Mouse (Mus musculus) midbrain, embryonic 15.5 days (tissue): ENCODE results near the gene Fcgr4. TPM values are rescaled to one million over a fixed set of nuclear protein-coding genes. Genes with fewer than 3 reads are reported as not detected.
"Not testable (repeated sequence)": the region's sequence is repeated elsewhere in the genome, so short reads cannot be mapped to it uniquely, and the experiment has no call there.

ENCODE experiments used
- ATAC-seq: fragments of 200-750 bp; cut with Nextera tagmentation; replicated peaks from 2 replicates; pipeline ENCODE4 v1.8.0; 2017; ENCODE audit warnings: moderate TSS enrichment
- H3K27ac ChIP-seq: fragments of 300-500 bp; sonication (generic); 2 replicates; pipeline ENCODE4 v1.5.1; 2015; ENCODE audit warnings: mild to moderate bottlenecking, inconsistent platforms
- H3K27me3 ChIP-seq: fragments of 300-500 bp; sonication (generic); replicated peaks from 2 replicates; pipeline ENCODE4 v1.6.1; 2015; ENCODE audit warnings: inconsistent platforms
- H3K36me3 ChIP-seq: fragments of 300-500 bp; sonication (generic); replicated peaks from 2 replicates; pipeline ENCODE4 v1.6.1; 2015; ENCODE audit warnings: inconsistent platforms
- H3K4me1 ChIP-seq: fragments of 300-500 bp; sonication (generic); 2 replicates; pipeline ENCODE4 v1.6.1; 2015; ENCODE audit warnings: inconsistent platforms
- H3K4me2 ChIP-seq: fragments of 300-500 bp; sonication (generic); 2 replicates; pipeline ENCODE4 v1.6.1; 2015; ENCODE audit warnings: inconsistent platforms, mild to moderate bottlenecking, moderate library complexity
- H3K4me3 ChIP-seq: fragments of 300-500 bp; sonication (generic); 2 replicates; pipeline ENCODE4 v1.5.1; 2015; ENCODE audit warnings: mild to moderate bottlenecking, inconsistent platforms
- H3K9ac ChIP-seq: fragments of 300-500 bp; sonication (generic); 2 replicates; pipeline ENCODE4 v1.6.1; 2015; ENCODE audit warnings: mild to moderate bottlenecking, inconsistent platforms
- H3K9me3 ChIP-seq: fragments of 300-500 bp; sonication (generic); 2 replicates; pipeline ENCODE4 v1.6.1; 2016; ENCODE audit warnings: inconsistent platforms
- WGBS: fragments of 180-500 bp; shearing (Covaris S2); methylation state at CpG from one replicate; pipeline ENCODE4 v1.1.7; 2015; ENCODE audit warnings: mixed read lengths; 5-methylcytosine and 5-hydroxymethylcytosine counted together
- polyA plus RNA-seq: library from polyadenylated mRNA; unstranded; fragments of >200 nt; fragmentation: Nextera tagmentation; extraction: Ambion mirVana; gene quantifications from 2 replicates; pipeline ENCODE4 v1.2.1, GENCODE M21; 2015

Fcgr4 gene
- polyA plus RNA-seq = 0.53 and 0.54 TPM in 2 replicates

- WGBS = 81% methylated on average over 2 of the region's 2 CpGs
- Histone ChIP-seq H3K4me1 (no peaks in the 10 kb centered on the region), H3K4me2 (no peak within 1 kb of the TSS), H3K9me3 (no peaks in the 10 kb centered on the region), H3K9ac (no peak within 1 kb of the TSS), H3K27ac (no peak within 1 kb of the TSS), H3K4me3 (no peak within 1 kb of the TSS), H3K36me3 (no peaks in the 10 kb centered on the region), H3K27me3 (no peaks in the 10 kb centered on the region)
- ATAC-seq = no peak
Observed at GRCm38 (mm10) chr1:171018737-171019136, at the start of gene Fcgr4. Gene Fcgr4 (plus strand): TSS chr1:171018920.

- Histone ChIP-seq H3K9me3 (no peaks in the 10 kb centered on the region), H3K27ac (no peak overlapping the region), H3K9ac (no peak overlapping the region), H3K4me1 (no peaks in the 10 kb centered on the region), H3K27me3 (no peaks in the 10 kb centered on the region), H3K36me3 (no peaks in the 10 kb centered on the region), H3K4me3 (no peak overlapping the region), H3K4me2 (no peak overlapping the region)
- ATAC-seq = no peak
- WGBS = 86% methylated on average over 6 of the region's 6 CpGs
Observed at GRCm38 (mm10) chr1:170972494-170972893, 46.2 kb upstream of the Fcgr4 start.

GRCm38 (mm10) chr1:170972936-170973335, 45.8 kb upstream of the Fcgr4 start:
- Histone ChIP-seq H3K4me3 (no peak overlapping the region), H3K4me1 (no peaks in the 10 kb centered on the region), H3K4me2 (no peak overlapping the region), H3K27me3 (no peaks in the 10 kb centered on the region), H3K36me3 (no peaks in the 10 kb centered on the region), H3K9me3 (no peaks in the 10 kb centered on the region), H3K27ac (no peak overlapping the region), H3K9ac (no peak overlapping the region)
- 85% methylated on average over 4 of the region's 4 CpGs for WGBS
- ATAC-seq = no peak

GRCm38 (mm10) chr1:170974171-170974570, 44.5 kb upstream of the Fcgr4 start:
- no peaks in the 10 kb centered on the region for H3K9me3 ChIP-seq
- H3K4me2 ChIP-seq = no peak overlapping the region
- H3K36me3 ChIP-seq = no peaks in the 10 kb centered on the region
- H3K4me3 ChIP-seq = no peak overlapping the region
- H3K27me3 ChIP-seq = no peaks in the 10 kb centered on the region
- 88% methylated on average over 8 of the region's 8 CpGs for WGBS
- no peaks in the 10 kb centered on the region for H3K4me1 ChIP-seq
- no peak overlapping the region for H3K9ac ChIP-seq
- no peak for ATAC-seq
- no peak overlapping the region for H3K27ac ChIP-seq

- Histone ChIP-seq H3K9me3 (no peaks in the 10 kb centered on the region), H3K9ac (no peak overlapping the region), H3K4me2 (no peak overlapping the region), H3K27ac (no peak overlapping the region), H3K36me3 (no peaks in the 10 kb centered on the region), H3K27me3 (no peaks in the 10 kb centered on the region), H3K4me1 (no peaks in the 10 kb centered on the region), H3K4me3 (no peak overlapping the region)
- ATAC-seq = no peak
- 89% methylated on average over 2 of the region's 2 CpGs for WGBS
Observed at GRCm38 (mm10) chr1:170974736-170975135, 44.0 kb upstream of the Fcgr4 start.

GRCm38 (mm10) chr1:170975350-170975749, 43.4 kb upstream of the Fcgr4 start:
- H3K27me3 ChIP-seq, H3K36me3 ChIP-seq, ATAC-seq, H3K9me3 ChIP-seq, H3K9ac ChIP-seq, H3K4me2 ChIP-seq, H3K4me3 ChIP-seq, H3K27ac ChIP-seq, H3K4me1 ChIP-seq: not testable (repeated sequence)
- WGBS = 84% methylated on average over 2 of the region's 2 CpGs

- no peak overlapping the region for H3K4me2 ChIP-seq
- no peak overlapping the region for H3K9ac ChIP-seq
- no peaks in the 10 kb centered on the region for H3K36me3 ChIP-seq
- no peaks in the 10 kb centered on the region for H3K27me3 ChIP-seq
- WGBS = 72% methylated on average over 7 of the region's 7 CpGs
- no peaks in the 10 kb centered on the region for H3K9me3 ChIP-seq
- H3K27ac ChIP-seq = no peak overlapping the region
- no peaks in the 10 kb centered on the region for H3K4me1 ChIP-seq
- ATAC-seq = no peak
- H3K4me3 ChIP-seq = no peak overlapping the region
Observed at GRCm38 (mm10) chr1:170975751-170976161, 43.0 kb upstream of the Fcgr4 start.

GRCm38 (mm10) chr1:170976447-170976846, 42.3 kb upstream of the Fcgr4 start, which contains the start of gene Fcgr2b:
Gene Fcgr2b (minus strand): TSS chr1:170976547.
- no peaks in the 10 kb centered on the region for H3K9me3 ChIP-seq
- H3K4me3 ChIP-seq = no peak within 1 kb of the TSS
- no peak for ATAC-seq
- no peak within 1 kb of the TSS for H3K27ac ChIP-seq
- no peaks in the 10 kb centered on the region for H3K36me3 ChIP-seq
- no peak within 1 kb of the TSS for H3K9ac ChIP-seq
- H3K4me2 ChIP-seq = no peak within 1 kb of the TSS
- H3K27me3 ChIP-seq = no peaks in the 10 kb centered on the region
- no peaks in the 10 kb centered on the region for H3K4me1 ChIP-seq
- 91% methylated on average over 5 of the region's 5 CpGs for WGBS

GRCm38 (mm10) chr1:170978601-170979000, 40.1 kb upstream of the Fcgr4 start:
- WGBS = 78% methylated on average over 4 of the region's 4 CpGs
- ATAC-seq = no peak
- no peaks in the 10 kb centered on the region for H3K4me1 ChIP-seq
- H3K27me3 ChIP-seq = no peaks in the 10 kb centered on the region
- H3K4me2 ChIP-seq = no peak overlapping the region
- H3K9me3 ChIP-seq = no peaks in the 10 kb centered on the region
- H3K9ac ChIP-seq = no peak overlapping the region
- H3K4me3 ChIP-seq = no peak overlapping the region
- no peaks in the 10 kb centered on the region for H3K36me3 ChIP-seq
- H3K27ac ChIP-seq = no peak overlapping the region

GRCm38 (mm10) chr1:170981679-170982078, 37.0 kb upstream of the Fcgr4 start:
- H3K9ac ChIP-seq, H3K4me3 ChIP-seq, H3K27me3 ChIP-seq, H3K4me2 ChIP-seq, H3K36me3 ChIP-seq, H3K9me3 ChIP-seq, H3K4me1 ChIP-seq, H3K27ac ChIP-seq, ATAC-seq: not testable (repeated sequence)
- WGBS = 77% methylated on average over 1 of the region's 1 CpGs

GRCm38 (mm10) chr1:170982301-170982700, 36.4 kb upstream of the Fcgr4 start:
- Histone ChIP-seq H3K27ac (no peak overlapping the region), H3K9ac (no peak overlapping the region), H3K36me3 (no peaks in the 10 kb centered on the region), H3K9me3 (no peaks in the 10 kb centered on the region), H3K4me2 (no peak overlapping the region), H3K4me1 (no peaks in the 10 kb centered on the region), H3K4me3 (no peak overlapping the region), H3K27me3 (no peaks in the 10 kb centered on the region)
- 87% methylated on average over 2 of the region's 2 CpGs for WGBS
- ATAC-seq = no peak

GRCm38 (mm10) chr1:170983066-170983465, 35.7 kb upstream of the Fcgr4 start:
- Histone ChIP-seq H3K4me1 (no peaks in the 10 kb centered on the region), H3K4me3 (no peak overlapping the region), H3K9ac (no peak overlapping the region), H3K36me3 (no peaks in the 10 kb centered on the region), H3K4me2 (no peak overlapping the region), H3K9me3 (no peaks in the 10 kb centered on the region), H3K27ac (no peak overlapping the region), H3K27me3 (no peaks in the 10 kb centered on the region)
- no peak for ATAC-seq
- WGBS = 78% methylated on average over 4 of the region's 4 CpGs

- H3K27ac ChIP-seq = no peak overlapping the region
- H3K36me3 ChIP-seq = no peaks in the 10 kb centered on the region
- H3K4me1 ChIP-seq = no peaks in the 10 kb centered on the region
- H3K27me3 ChIP-seq = no peaks in the 10 kb centered on the region
- no peak for ATAC-seq
- no peak overlapping the region for H3K4me2 ChIP-seq
- WGBS = 88% methylated on average over 3 of the region's 3 CpGs
- no peak overlapping the region for H3K9ac ChIP-seq
- no peak overlapping the region for H3K4me3 ChIP-seq
- H3K9me3 ChIP-seq = no peaks in the 10 kb centered on the region
Observed at GRCm38 (mm10) chr1:170985092-170985491, 33.6 kb upstream of the Fcgr4 start.
